Mouse (Mus musculus): ENCODE measurements at regions not wholly inside any gene's neighbourhood (a gene's known extent, or its start where the extent isn't known, plus 50 kb on each side); places are given as distances from the start of the nearest gene placed in this dataset.

- TF ChIP-seq GATA2 (IDR thresholded peaks at IDR 0.05; ENCODE audit: borderline replicate concordance, low read depth, low read length) (no peak), CTCF (IDR thresholded peaks at IDR 0.05; ENCODE audit: low read depth, low read length) (no peak), GATA1 (IDR thresholded peaks at IDR 0.05; ENCODE audit: borderline replicate concordance, low read length) (no peak), TAL1 (conservative IDR thresholded peaks at IDR 0.05; ENCODE audit: low read depth, low read length) (no peak), POLR2AphosphoS5 (IDR thresholded peaks at IDR 0.05; ENCODE audit: insufficient replicate concordance, low read depth, low read length) (no peak)
Observed at GRCm38 (mm10) chr12:118569811-118570210, 268.6 kb upstream of the Sp4 start.
